Mouse (Mus musculus) CH12.LX (cell line): ENCODE measurements at regions not wholly inside any gene's neighbourhood (a gene's known extent, or its start where the extent isn't known, plus 50 kb on each side); places are given as distances from the start of the nearest gene placed in this dataset.

Experiments used
- DNase-seq: peaks from one replicate; pipeline ENCODE4 v3.0.0-alpha.2; 2013; ENCODE audit errors: extremely low read depth
- H3K27ac ChIP-seq: 2 replicates; pipeline ENCODE4 v1.5.1; 2012; ENCODE audit warnings: low read depth, mild to moderate bottlenecking, control low read depth, moderate library complexity; ENCODE audit not compliant: insufficient read depth
- H3K27me3 ChIP-seq: replicated peaks from 2 replicates; pipeline ENCODE3; 2012; ENCODE audit warnings: inconsistent platforms
- H3K36me3 ChIP-seq, 2 experiments: replicated peaks in 1 of 2; 2 replicates each; pipeline versions ENCODE3 to v1.6.1; 2012; ENCODE audit warnings: inconsistent platforms in 1 of 2, low read length in 1 of 2, mild to moderate bottlenecking in 1 of 2, mixed read lengths in 1 of 2, moderate library complexity in 1 of 2; ENCODE audit not compliant: control insufficient read depth in 1 of 2, insufficient read depth in 1 of 2
- H3K4me1 ChIP-seq, 2 experiments: 2 replicates each; pipeline ENCODE4 v1.6.1; 2012; ENCODE audit warnings: inconsistent platforms in 1 of 2, moderate library complexity in 1 of 2; ENCODE audit not compliant: insufficient read depth in 2 of 2, control insufficient read depth in 1 of 2
- H3K4me2 ChIP-seq: 2 replicates; pipeline ENCODE4 v1.6.1; 2012; ENCODE audit warnings: low read depth, mild to moderate bottlenecking, control low read depth; ENCODE audit not compliant: poor library complexity, insufficient read depth, severe bottlenecking
- H3K4me3 ChIP-seq, 3 experiments: fragments of 150-350 bp in 1 of 3; sonication (generic) in 1 of 3; replicated peaks in 1 of 3; 2 replicates each; pipeline versions ENCODE3 to v1.5.1; 2011 to 2012; ENCODE audit warnings: low read depth in 2 of 3, low read length in 2 of 3, mild to moderate bottlenecking in 2 of 3, moderate library complexity in 2 of 3, control low read depth in 1 of 3, improper control_type of control experiment in 1 of 3, inconsistent platforms in 1 of 3, mixed read lengths in 1 of 3; ENCODE audit not compliant: poor library complexity in 1 of 3
- H3K79me2 ChIP-seq: replicated peaks from 2 replicates; pipeline ENCODE4 v1.6.1; 2012; ENCODE audit warnings: mild to moderate bottlenecking, moderate library complexity; ENCODE audit not compliant: control insufficient read depth, poor library complexity, insufficient read depth, severe bottlenecking; ENCODE audit errors: extremely low read depth
- H3K9ac ChIP-seq: 2 replicates; pipeline ENCODE4 v1.6.1; 2012; ENCODE audit warnings: low read depth, mild to moderate bottlenecking, control low read depth, moderate library complexity; ENCODE audit not compliant: insufficient read depth
- H3K9me3 ChIP-seq: replicated peaks from 2 replicates; pipeline ENCODE3; 2012; ENCODE audit warnings: low read length, inconsistent platforms, mixed read lengths
- CHD2 ChIP-seq: IDR thresholded peaks from 2 replicates; pipeline ENCODE4 v1.6.1; 2011; ENCODE audit warnings: low read length, improper control_type of control experiment
- CTCF ChIP-seq, 2 experiments: IDR thresholded peaks in 1 of 2; conservative IDR thresholded peaks in 1 of 2; 2 replicates each; pipeline ENCODE4 v1.5.1; 2011 to 2012; ENCODE audit warnings: low read depth in 2 of 2, low read length in 2 of 2, improper control_type of control experiment in 1 of 2, inconsistent platforms in 1 of 2, mild to moderate bottlenecking in 1 of 2, moderate library complexity in 1 of 2
- ETS1 ChIP-seq: conservative IDR thresholded peaks from 2 replicates; pipeline ENCODE4 v1.6.1; 2012; ENCODE audit warnings: low read depth, mild to moderate bottlenecking, inconsistent platforms, low read length, improper control_type of control experiment, moderate library complexity
- HCFC1 ChIP-seq: IDR thresholded peaks from 2 replicates; pipeline ENCODE4 v1.6.1; 2012; ENCODE audit warnings: low read depth, mild to moderate bottlenecking, inconsistent platforms, low read length, improper control_type of control experiment
- IRF4 ChIP-seq: IDR thresholded peaks from 2 replicates; pipeline ENCODE4 v1.6.1; 2014; ENCODE audit warnings: low read depth, mild to moderate bottlenecking, inconsistent platforms, low read length, improper control_type of control experiment
- MAFK ChIP-seq: IDR thresholded peaks from 2 replicates; pipeline ENCODE4 v1.6.1; 2011; ENCODE audit warnings: low read length, improper control_type of control experiment; ENCODE audit not compliant: insufficient replicate concordance
- MAX ChIP-seq: IDR thresholded peaks from 2 replicates; pipeline ENCODE4 v1.6.1; 2011; ENCODE audit warnings: low read length, improper control_type of control experiment
- MEF2A ChIP-seq: IDR thresholded peaks from 2 replicates; pipeline ENCODE4 v1.6.1; 2014; ENCODE audit warnings: low read depth, mild to moderate bottlenecking, inconsistent platforms, low read length, improper control_type of control experiment, borderline replicate concordance
- NRF1 ChIP-seq: IDR thresholded peaks from 2 replicates; pipeline ENCODE4 v1.6.1; 2014; ENCODE audit warnings: low read depth, mild to moderate bottlenecking, inconsistent platforms, low read length, improper control_type of control experiment, moderate library complexity
- RAD21 ChIP-seq: IDR thresholded peaks from 2 replicates; pipeline ENCODE4 v1.6.1; 2011; ENCODE audit warnings: low read depth, mild to moderate bottlenecking, low read length, improper control_type of control experiment, moderate library complexity
- SIN3A ChIP-seq: IDR thresholded peaks from 2 replicates; pipeline ENCODE4 v1.6.1; 2012; ENCODE audit warnings: low read length, improper control_type of control experiment, inconsistent platforms
- SMC3 ChIP-seq: IDR thresholded peaks from 2 replicates; pipeline ENCODE4 v1.6.1; 2011; ENCODE audit warnings: low read depth, low read length, improper control_type of control experiment
- ZC3H11A ChIP-seq: IDR thresholded peaks from 2 replicates; pipeline ENCODE4 v1.6.1; 2012; ENCODE audit warnings: low read depth, mild to moderate bottlenecking, inconsistent platforms, low read length, improper control_type of control experiment
- ZKSCAN1 ChIP-seq: IDR thresholded peaks from 2 replicates; pipeline ENCODE4 v1.6.1; 2012; ENCODE audit warnings: low read depth, inconsistent platforms, low read length, improper control_type of control experiment, borderline replicate concordance
- ZMIZ1 ChIP-seq: IDR thresholded peaks from 2 replicates; pipeline ENCODE4 v1.6.1; 2012; ENCODE audit warnings: low read depth, mild to moderate bottlenecking, inconsistent platforms, low read length, improper control_type of control experiment
- ZNF384 ChIP-seq: IDR thresholded peaks from 2 replicates; pipeline ENCODE4 v1.6.1; 2012; ENCODE audit warnings: low read depth, low read length, improper control_type of control experiment, inconsistent platforms
- dilution Hi-C: fragments of 300-500 bp; cut with MboI; formaldehyde crosslinking; loops from 2 replicates; pipeline ENCODE4 v1.14.3; 2020; ENCODE audit warnings: low sequenced_read_pairs; ENCODE audit not compliant: extremely low pct_unique_long_range_greater_than_20kb, extremely low pct_ligation_motif_present
- in situ Hi-C: fragments of 300-500 bp; cut with MboI; formaldehyde crosslinking; loops from 3 replicates; pipeline ENCODE4 v1.14.3; 2019; ENCODE audit warnings: low sequenced_read_pairs, low pct_ligation_motif_present, low pct_unique_long_range_greater_than_20kb, mixed read lengths

GRCm38 (mm10) chr1:61373661-61374491 is 264.7 kb upstream of the Pard3b start:
- dilution Hi-C loops = no loop called here
- no peak for TF ChIP-seq NRF1
- TF ChIP-seq MEF2A = no peak
- TF ChIP-seq MAFK = peak; percentile 40; the same call in 1 of the 2 replicates
- TF ChIP-seq ZKSCAN1 = no peak
- no peak for TF ChIP-seq CHD2
- Histone ChIP-seq H3K27me3 (no peaks in the 10 kb centered on the region), H3K36me3 (no peaks in the 10 kb centered on the region), H3K27ac (no peak overlapping the region), H3K4me1 (peaks cover 2 to 9% of the 10 kb centered on the region in 2 experiments; a peak in 2 of 4 replicates), H3K79me2 (no peaks in the 10 kb centered on the region), H3K4me2 (no peak overlapping the region), H3K9ac (no peak overlapping the region), H3K9me3 (peaks cover 6% of the 10 kb centered on the region), H3K4me3 (no peak overlapping the region)
- DNase-seq = no peak
- in situ Hi-C loops = loop anchor here (5.0 to 10.0 kb wide), 2 partner anchors 239 to 398 kb away; no protein-coding TSS in a partner anchor

- dilution Hi-C loops (no loop called here), in situ Hi-C loops (loop anchor here (10.0 kb wide), 1 partner anchor 242 kb away; no protein-coding TSS in a partner anchor)
- Histone ChIP-seq H3K4me3 (peak overlapping the region; percentile 27 to 50 (median 44)), H3K36me3 (no peaks in the 10 kb centered on the region), H3K27ac (no peak overlapping the region), H3K79me2 (no peaks in the 10 kb centered on the region), H3K4me1 (peaks cover 2 to 20% of the 10 kb centered on the region in 2 experiments; a peak in 2 of 4 replicates), H3K9ac (no peak overlapping the region), H3K9me3 (peaks cover 3% of the 10 kb centered on the region), H3K4me2 (peak overlapping the region; percentile 60), H3K27me3 (no peaks in the 10 kb centered on the region)
- TF ChIP-seq MAX = no peak
- peak; percentile 66 for DNase-seq
Observed at GRCm38 (mm10) chr1:61376417-61376816, 262.2 kb upstream of the Pard3b start.

GRCm38 (mm10) chr1:61377070-61377469 is 261.6 kb upstream of the Pard3b start:
- peak; percentile 79 for DNase-seq
- no peaks in the 10 kb centered on the region for H3K9me3 ChIP-seq
- H3K4me2 ChIP-seq = peak overlapping the region; percentile 60
- H3K79me2 ChIP-seq = no peaks in the 10 kb centered on the region
- H3K4me1 ChIP-seq = peaks cover 2 to 20% of the 10 kb centered on the region in 2 experiments; a peak in 2 of 4 replicates
- TF ChIP-seq ZNF384 (peak; percentile 99), SIN3A (peak; percentile 37; the same call in 1 of the 2 replicates), MEF2A (no peak), HCFC1 (no peak), CTCF (conservative IDR thresholded peaks at IDR 0.05 in 1 of 2, IDR thresholded peaks at IDR 0.05 in 1 of 2; ENCODE audit: low read depth in 2 of 2, low read length in 2 of 2) (peak; percentile 32 to 93; a peak in 3 of 4 replicates), ZMIZ1 (no peak), IRF4 (peak; percentile 43; the same call in 1 of the 2 replicates), ZC3H11A (peak; percentile 77), ZKSCAN1 (peak; percentile 7; the same call in 1 of the 2 replicates), SMC3 (peak; percentile 88), RAD21 (peak; percentile 97), MAX (no peak), ETS1 (0 out of 2 replicates have a peak, but pooled peaks have one; percentile 15)
- peak overlapping the region in 2 of 3 experiments; percentile 18 to 33 for H3K4me3 ChIP-seq
- H3K27me3 ChIP-seq = no peaks in the 10 kb centered on the region
- H3K9ac ChIP-seq = no peak overlapping the region
- dilution Hi-C loops (no loop called here), in situ Hi-C loops (loop anchor here (10.0 kb wide), 1 partner anchor 242 kb away; no protein-coding TSS in a partner anchor)
- no peak overlapping the region for H3K27ac ChIP-seq
- H3K36me3 ChIP-seq = no peaks in the 10 kb centered on the region
